Mouse (Mus musculus): Measurements from ENCODE around the gene Pde4d.

The Pde4d gene

DNA sequence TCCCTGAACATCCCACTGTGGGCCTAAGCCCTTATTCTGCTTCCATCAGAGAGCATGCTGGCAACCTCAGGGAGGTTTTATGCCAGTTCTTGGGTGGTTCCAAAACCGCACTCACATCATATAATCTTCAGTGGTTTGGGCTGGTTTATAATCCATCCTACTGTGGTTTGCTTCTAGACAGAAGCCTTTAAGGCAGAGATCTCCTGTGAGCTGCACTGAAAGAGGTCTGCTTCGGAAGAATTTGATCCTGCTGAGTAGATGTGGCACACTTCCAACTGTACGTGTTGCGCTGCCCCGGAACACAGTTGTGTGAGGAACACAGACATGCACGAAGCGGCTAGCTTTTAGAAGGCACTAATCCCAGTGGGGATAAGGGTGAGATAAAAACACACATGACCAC, 236.1 kb downstream of the Pde4d start:
- no peak for TF ChIP-seq GATA4 (IDR thresholded peaks at IDR 0.05; ENCODE audit: insufficient replicate concordance, low read length)

DNA sequence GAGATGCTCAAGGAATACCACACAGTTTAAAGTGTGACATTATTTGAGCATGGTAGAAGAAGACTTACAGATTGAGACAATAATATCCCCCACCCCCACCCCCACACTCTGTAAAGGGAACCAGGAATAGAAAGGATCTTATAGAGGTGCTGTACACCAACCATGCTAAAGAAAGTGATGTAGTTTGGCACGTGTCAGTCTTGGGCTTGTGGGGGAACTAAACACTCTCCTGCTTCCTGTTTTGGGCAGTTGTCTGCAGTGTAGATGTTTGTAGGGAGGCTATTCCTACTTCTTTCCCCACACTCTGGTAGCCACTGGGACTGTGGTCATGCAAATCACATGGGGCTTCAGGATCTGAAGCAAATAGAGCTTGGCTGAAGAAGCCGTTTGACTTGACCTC, 236.5 kb downstream of the Pde4d start:
- TF ChIP-seq GATA4 (IDR thresholded peaks at IDR 0.05; ENCODE audit: insufficient replicate concordance, low read length): no peak

DNA sequence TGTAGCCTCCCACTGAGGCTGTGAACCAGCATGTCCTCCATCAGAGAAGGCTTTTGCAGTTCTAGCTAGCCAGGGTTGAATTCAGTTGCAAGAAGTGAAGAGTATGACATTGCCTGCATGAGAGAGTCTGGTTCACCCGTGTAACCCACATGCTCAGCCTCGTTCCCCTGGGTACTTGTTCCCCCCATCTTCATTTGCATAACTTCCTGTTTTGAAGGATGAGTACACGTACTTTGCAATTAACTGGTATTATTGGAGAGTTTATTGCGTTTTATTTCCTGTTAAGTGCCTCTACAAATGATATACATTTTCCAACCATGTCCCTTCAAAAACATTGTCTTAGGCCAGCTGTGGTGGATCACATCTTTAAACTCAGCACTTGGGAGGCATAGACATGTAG, 237.1 kb downstream of the Pde4d start:
- TF ChIP-seq GATA4 (IDR thresholded peaks at IDR 0.05; ENCODE audit: insufficient replicate concordance, low read length): no peak

DNA sequence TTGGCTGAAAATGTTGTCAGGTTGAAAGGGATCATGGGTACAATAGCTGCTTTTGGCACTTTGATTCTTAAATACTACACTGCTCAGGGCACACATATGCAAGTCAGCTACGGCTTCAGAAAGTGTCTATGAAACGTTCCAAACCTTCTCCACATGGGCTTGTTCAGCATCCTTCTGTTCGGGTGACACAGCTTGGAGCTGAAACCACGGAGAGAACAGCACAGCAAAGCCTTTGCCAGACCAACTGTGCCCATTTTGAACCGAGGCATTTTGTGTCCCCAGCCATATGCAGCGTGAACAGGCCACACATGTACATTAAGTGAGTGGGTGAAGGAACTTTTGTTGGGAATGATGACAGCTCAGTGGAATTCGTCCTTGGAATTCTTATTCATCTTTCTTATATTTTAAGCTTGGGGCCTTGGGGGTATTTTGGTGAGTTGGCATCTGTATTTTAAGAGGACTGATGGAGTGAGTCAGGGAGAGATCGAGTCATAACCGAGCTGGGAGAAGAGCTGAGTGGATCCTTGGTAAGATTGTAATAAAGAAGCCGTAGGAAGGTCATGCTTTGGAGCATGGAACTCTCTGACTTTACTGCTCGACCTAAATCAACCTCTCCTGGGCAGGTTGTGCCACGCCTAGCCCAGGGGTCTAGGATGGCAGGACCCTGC, 243.3 kb downstream of the Pde4d start:
- no peak for TF ChIP-seq GATA4 (IDR thresholded peaks at IDR 0.05; ENCODE audit: insufficient replicate concordance, low read length)

DNA sequence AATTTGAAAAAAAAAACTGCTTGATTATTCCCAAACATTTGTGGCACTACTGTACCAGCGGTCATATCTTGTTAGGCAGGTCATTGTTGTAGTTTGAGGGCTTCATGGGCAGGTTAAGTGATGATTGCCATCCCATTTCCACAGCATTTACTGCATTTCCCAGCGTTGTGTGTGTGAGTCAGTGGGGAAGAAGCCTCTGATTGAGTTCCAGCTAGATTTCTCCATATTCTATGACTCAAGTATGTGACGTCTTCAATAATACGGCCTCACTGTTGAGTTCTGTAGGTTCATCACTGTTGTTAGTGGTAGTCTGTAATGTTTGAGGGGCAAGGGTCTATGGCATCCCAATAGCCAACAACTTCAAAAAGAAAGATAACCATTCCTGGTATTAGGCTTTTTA, 255.7 kb downstream of the Pde4d start:
- no peak for TF ChIP-seq GATA4 (IDR thresholded peaks at IDR 0.05; ENCODE audit: insufficient replicate concordance, low read length)

DNA sequence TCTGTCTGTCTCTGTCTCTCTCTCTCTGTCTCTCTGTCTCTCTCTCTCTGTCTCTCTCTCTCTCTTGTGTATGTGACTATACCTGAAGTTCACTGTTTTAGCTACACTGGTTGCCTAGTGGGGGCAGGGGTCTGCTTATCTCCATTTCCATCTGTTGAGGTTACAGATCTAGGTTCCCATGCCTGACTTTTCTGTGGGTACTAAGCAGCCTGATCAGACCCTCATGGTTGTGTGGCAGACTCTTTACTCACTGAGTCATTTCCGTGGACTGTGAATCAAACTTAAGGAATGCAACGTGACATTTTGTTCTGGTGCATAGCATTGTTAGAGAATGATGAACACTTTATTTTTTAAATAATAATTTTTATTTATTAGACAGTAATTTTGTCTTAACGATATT, 264.3 kb downstream of the Pde4d start:
- no peak for TF ChIP-seq GATA4 (IDR thresholded peaks at IDR 0.05; ENCODE audit: insufficient replicate concordance, low read length)

DNA sequence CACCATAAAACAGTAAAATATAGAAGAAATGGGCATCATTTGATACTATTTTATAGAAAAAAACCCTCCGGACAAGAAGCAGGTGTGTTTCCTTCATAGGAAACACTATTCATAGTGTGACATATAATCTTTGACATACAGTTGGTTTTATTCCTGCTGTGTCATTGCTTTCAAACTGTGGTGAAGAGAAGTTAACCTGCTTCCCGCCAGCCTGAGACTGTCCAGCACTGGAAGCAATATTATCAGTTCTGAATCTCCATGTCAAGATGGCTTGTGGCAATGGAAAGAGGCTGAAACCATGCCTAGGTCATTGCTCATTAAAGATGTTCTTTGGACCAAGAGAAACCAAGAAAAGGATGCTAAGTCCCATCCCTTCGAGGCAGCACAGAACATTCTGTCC, 265.3 kb downstream of the Pde4d start:
- no peak for TF ChIP-seq GATA4 (IDR thresholded peaks at IDR 0.05; ENCODE audit: insufficient replicate concordance, low read length)

DNA sequence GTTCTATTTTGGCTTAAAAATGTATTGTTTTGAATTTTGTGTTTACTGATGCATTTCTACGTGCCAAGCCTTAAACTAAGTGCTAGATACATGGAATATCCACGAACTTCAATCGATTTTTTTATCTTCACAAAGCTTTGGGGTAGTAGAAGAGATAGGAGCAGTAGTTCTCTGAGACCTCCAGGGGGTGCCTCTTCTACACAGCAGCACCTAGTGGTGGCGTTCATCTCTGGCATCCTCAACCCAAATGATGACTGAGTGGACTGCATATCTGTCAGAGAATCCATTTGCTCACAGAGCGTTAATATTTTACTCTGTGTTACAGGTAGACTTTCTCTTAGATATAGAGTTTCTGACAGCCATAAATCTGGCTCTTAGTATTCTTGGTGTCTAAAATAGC, 272.5 kb downstream of the Pde4d start:
- no peak for TF ChIP-seq GATA4 (IDR thresholded peaks at IDR 0.05; ENCODE audit: insufficient replicate concordance, low read length)

DNA sequence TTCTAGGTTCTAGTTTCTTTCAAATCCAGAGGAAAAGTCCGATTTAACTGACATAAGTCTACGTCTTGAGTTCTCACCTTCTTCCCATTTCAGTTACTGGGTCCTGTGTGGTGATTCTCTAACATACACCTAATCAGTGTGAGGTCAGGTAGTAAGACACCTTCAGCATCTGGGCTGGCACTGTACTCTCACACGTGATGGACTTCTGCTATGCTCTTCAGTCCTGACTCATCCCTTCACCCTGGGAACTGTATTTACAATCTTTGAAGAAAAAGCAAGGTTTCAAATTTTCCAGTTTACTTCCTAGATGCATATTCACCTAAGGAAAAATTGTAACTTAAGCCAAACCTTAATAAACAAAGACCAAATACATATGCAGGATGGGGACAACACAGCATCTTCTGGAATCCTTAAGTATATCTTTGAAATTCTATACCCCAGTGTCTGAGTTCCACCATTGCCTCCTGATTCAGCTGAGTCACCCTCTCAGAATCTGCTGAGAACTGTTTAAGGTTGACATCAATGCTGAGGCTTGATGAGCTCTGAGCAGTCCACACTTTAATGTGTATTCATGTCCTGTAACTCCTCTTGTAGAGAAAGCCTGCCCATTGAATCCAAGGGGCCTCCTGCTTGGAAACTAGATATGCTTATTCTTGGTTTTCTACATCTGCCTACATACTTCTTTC, 301.6 kb downstream of the Pde4d start:
- TF ChIP-seq GATA4 (IDR thresholded peaks at IDR 0.05; ENCODE audit: insufficient replicate concordance, low read length): no peak

DNA sequence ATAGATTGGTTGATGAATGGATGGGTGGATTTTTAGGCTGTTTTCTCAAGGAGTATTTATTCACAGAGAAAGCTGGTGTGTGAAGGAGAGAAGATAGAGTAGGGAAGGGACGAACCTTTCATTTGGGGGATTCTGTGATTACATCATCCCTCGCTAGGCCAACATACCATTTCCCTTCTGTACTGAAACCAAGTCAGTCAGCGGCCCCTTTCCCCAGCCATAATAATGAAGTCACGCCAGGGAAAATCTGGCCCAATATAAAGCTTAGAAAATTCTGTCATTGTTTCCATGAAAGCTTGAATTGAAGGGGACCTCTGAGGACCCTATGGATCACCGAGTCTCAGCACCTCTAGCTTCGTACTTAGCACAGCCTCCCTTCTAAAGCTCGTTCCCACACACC, 307.7 kb downstream of the Pde4d start:
- no peak for TF ChIP-seq GATA4 (IDR thresholded peaks at IDR 0.05; ENCODE audit: insufficient replicate concordance, low read length)

DNA sequence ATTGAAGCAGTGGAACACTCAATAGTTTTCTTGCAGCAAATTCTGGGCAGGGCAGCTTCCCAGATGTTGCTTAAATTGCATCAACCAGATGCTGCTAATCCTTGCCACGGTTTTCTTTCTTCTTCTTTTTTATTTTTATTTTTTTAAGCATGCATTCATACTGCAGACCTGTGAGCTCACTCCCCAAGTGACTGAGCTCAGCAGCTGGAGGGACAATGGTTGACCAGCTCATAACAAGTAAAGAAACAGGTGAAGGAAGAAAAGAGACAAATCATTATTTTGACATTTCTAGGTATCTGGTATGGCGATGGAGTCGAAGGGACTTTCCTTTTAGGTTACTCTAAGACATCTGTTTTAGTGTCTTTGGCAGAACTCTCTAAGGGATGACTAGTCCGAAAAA, 308.6 kb downstream of the Pde4d start:
- no peak for TF ChIP-seq GATA4 (IDR thresholded peaks at IDR 0.05; ENCODE audit: insufficient replicate concordance, low read length)

DNA sequence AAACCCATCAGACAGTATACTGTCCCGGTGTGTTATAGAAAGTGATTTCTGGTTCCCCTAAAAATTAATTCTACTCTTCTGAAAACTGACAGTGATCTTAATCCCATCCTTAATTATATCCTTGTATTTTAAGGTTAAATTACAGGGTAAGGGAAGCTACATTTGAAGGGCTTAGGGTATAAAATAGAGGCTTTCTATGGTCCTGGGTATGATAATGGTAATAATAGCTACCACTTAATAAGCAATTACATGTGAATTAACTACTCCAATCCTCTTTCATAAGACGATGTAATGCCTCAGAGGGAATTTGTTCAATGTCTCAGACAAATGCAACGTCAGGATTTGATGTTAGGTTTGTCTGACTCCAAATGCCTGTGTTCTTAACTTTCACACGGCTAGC, 309.4 kb downstream of the Pde4d start:
- no peak for TF ChIP-seq GATA4 (IDR thresholded peaks at IDR 0.05; ENCODE audit: insufficient replicate concordance, low read length)

DNA sequence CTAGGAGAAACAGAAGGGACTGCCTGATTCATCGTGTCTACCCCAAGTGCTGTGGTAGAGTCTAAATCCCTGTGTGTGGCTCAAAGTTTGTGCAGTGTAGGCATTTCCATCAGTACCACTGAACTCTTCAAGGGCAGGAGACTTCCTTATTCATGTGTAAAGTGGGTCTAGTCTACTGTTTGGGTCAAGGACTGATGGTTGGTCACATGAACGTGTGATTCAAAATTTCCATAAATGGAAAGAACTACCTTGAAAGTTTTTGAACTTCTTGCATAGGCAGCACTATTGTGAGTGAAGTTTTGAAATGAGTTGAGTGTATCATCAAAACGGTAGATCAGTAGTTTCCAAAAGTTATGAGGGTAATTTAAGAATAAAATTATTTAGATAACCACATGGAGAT, 313.5 kb downstream of the Pde4d start:
- no peak for TF ChIP-seq GATA4 (IDR thresholded peaks at IDR 0.05; ENCODE audit: insufficient replicate concordance, low read length)

DNA sequence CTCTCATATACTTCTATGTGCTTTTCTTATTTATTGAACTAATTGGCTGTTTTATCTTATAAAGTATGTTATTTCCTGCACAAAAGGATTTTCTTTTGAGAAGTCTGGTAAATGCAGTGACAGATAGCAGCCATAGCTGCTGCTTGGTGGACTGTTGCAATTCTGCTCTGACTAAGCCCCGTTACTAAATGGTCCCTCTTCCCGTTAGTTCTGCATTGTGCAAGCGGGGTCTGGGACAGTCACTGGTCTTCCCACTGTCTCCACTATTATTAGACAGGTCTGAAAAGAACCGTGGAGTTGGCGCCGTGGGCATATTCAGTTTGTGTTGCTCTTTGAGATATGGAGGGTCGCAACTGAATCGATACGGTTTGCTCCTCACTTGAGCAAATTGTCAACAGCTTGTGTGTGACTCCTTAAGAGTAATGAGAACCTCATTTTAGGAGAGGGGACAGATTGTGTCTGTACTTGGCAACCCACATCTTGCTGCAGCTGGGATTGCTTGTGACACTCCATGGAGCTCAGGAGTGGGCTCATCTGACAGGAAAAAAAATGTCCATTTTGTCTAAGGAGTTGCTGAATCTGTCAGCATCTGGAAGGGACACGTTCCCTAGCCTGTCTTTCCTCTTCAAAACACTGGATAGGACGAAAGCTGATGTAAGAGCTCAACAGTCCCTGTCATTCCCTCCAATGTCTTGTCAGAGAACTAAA, 316.4 kb downstream of the Pde4d start:
- no peak for TF ChIP-seq GATA4 (IDR thresholded peaks at IDR 0.05; ENCODE audit: insufficient replicate concordance, low read length)

DNA sequence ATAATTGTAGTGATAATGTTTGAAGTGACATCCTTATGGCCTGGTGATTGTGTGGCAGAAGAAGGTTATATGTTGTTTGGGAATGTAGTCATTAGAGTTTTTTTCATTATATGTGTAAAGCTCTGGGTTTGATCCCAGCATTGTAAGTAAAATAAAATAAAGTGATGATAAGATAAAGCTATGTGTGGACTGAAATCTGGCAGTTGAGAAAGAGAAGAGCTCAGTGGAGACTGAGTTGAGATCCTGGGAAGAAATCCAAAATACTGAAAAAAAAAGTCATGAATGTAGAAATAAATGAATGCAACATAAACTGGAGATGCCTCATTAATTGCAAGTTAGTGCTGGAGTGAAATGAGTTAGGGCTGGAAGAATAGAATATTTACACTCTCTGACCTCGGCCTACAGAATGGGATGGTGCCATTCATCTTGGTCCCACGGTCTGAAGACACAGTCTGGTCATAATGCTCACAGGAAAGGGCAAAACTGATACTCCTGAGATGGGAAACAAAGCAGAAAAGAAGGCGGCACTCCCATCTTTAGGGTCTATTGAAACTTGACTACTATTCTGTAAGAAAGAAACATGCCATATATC, 319.8 kb downstream of the Pde4d start:
- TF ChIP-seq GATA4 (IDR thresholded peaks at IDR 0.05; ENCODE audit: insufficient replicate concordance, low read length): no peak

DNA sequence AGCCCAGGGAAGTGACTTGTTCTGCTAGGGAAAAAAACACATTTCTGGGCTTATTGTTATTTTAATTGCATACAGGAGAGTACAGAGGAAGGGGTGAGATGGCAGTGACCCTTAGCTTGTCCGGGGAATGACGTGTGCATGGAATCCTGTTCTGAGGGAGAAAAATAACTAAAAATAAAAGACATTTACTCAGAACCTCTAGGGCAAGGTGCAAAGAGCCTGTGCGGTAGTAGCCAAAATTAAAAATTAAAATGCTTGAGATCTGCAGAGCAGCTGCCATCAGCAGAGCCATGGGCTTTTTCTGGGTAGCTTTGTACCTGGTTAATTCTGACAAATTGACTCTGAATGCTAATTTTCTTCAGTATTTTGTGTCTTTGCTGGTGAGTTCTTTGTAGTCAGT, 322.6 kb downstream of the Pde4d start:
- no peak for TF ChIP-seq GATA4 (IDR thresholded peaks at IDR 0.05; ENCODE audit: insufficient replicate concordance, low read length)
